Mouse (Mus musculus): Measurements from ENCODE around the gene Baiap2l1.

GRCm38 (mm10) chr5:144247906-144248585 is 109.9 kb downstream of the Baiap2l1 start:
- TF ChIP-seq POLR2A (IDR thresholded peaks at IDR 0.05; ENCODE audit: insufficient read depth, low read depth, low read length) (no peak), CTCF (IDR thresholded peaks at IDR 0.05; ENCODE audit: insufficient read depth, low read depth, low read length) (no peak)

Measured in olfactory bulb, adult 2 months (tissue).